Mouse (Mus musculus) forebrain, embryonic 16.5 days (tissue): ENCODE results near the gene Myl6. TPM values are rescaled to one million over a fixed set of nuclear protein-coding genes. Genes with fewer than 3 reads are reported as not detected.
"Not testable (repeated sequence)": the region's sequence is repeated elsewhere in the genome, so short reads cannot be mapped to it uniquely, and the experiment has no call there.

Experiments used
- ATAC-seq: fragments of 200-750 bp; cut with Nextera tagmentation; 2 replicates; pipeline ENCODE4 v1.8.0; 2017; ENCODE audit warnings: mild to moderate bottlenecking, moderate library complexity
- H3K27ac ChIP-seq: fragments of 300-500 bp; sonication (generic); 2 replicates; pipeline ENCODE4 v1.5.1; 2014; ENCODE audit warnings: low read length, control low read depth
- H3K27me3 ChIP-seq: fragments of 300-500 bp; sonication (generic); replicated peaks from 2 replicates; pipeline ENCODE4 v1.6.1; 2014; ENCODE audit warnings: low read length; ENCODE audit not compliant: control insufficient read depth, insufficient read depth
- H3K36me3 ChIP-seq: fragments of 300-500 bp; sonication (generic); 2 replicates; pipeline ENCODE4 v1.6.1; 2014; ENCODE audit not compliant: control insufficient read depth, insufficient read depth
- H3K4me1 ChIP-seq: fragments of 300-500 bp; sonication (generic); replicated peaks from 2 replicates; pipeline ENCODE4 v1.6.1; 2014; ENCODE audit warnings: low read length; ENCODE audit not compliant: control insufficient read depth, insufficient read depth
- H3K4me2 ChIP-seq: fragments of 300-500 bp; sonication (generic); 2 replicates; pipeline ENCODE4 v1.6.1; 2014; ENCODE audit warnings: mild to moderate bottlenecking, low read length, control low read depth
- H3K4me3 ChIP-seq: fragments of 300-500 bp; sonication (generic); replicated peaks from 2 replicates; pipeline ENCODE4 v1.5.1; 2014; ENCODE audit warnings: mild to moderate bottlenecking, low read length, control low read depth
- H3K9ac ChIP-seq: fragments of 300-500 bp; sonication (generic); replicated peaks from 2 replicates; pipeline ENCODE4 v1.6.1; 2014; ENCODE audit warnings: low read depth, low read length, control low read depth
- H3K9me3 ChIP-seq: fragments of 300-500 bp; sonication (generic); 2 replicates; pipeline ENCODE4 v1.6.1; 2016; ENCODE audit warnings: low read length; ENCODE audit not compliant: control insufficient read depth
- WGBS: fragments of 180-500 bp; shearing (Covaris S2); extraction: QIAGEN DNeasy Blood & Tissue Kit; methylation state at CpG from one replicate; pipeline ENCODE4 v1.1.7; 2014; 5-methylcytosine and 5-hydroxymethylcytosine counted together
- polyA plus RNA-seq: library from polyadenylated mRNA; unstranded; fragments of >200 nt; fragmentation: Nextera tagmentation; extraction: Ambion mirVana; gene quantifications from 2 replicates; pipeline ENCODE4 v1.2.1, GENCODE M21; 2015

Gene Myl6
- polyA plus RNA-seq, 1 experiment from 2014 or later = 678 TPM

DNA sequence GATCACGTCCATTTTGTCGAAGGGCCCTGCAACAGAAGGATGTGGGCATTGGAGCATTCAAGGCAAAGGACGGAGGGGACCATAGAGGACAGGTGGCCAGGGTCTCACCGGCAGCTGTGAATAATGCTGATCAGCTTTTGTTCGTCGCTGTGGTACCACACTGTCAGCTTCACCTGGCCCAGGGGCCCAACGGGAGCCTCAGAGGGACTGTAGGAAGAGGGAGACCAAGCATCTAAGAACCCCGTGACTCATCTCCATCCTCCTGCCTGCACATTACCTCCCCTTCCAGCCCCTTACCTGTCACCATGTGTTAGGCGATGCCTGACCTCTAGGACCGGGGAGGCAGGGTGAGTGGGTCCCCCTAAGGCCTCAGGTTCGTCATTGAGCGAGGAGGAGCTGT is 17.8 kb upstream of the Myl6 start:
- 79% methylated on average over 12 of the region's 12 CpGs for WGBS
- ATAC-seq = no peak
- no peak overlapping the region for H3K9ac ChIP-seq
- no peaks in the 10 kb centered on the region for H3K9me3 ChIP-seq
- H3K4me3 ChIP-seq = no peak overlapping the region
- no peaks in the 10 kb centered on the region for H3K4me1 ChIP-seq
- no peak overlapping the region for H3K4me2 ChIP-seq
- H3K27me3 ChIP-seq = peaks cover 7% of the 10 kb centered on the region; the same call in 1 of the 2 replicates
- no peak overlapping the region for H3K27ac ChIP-seq
- no peaks in the 10 kb centered on the region for H3K36me3 ChIP-seq

DNA sequence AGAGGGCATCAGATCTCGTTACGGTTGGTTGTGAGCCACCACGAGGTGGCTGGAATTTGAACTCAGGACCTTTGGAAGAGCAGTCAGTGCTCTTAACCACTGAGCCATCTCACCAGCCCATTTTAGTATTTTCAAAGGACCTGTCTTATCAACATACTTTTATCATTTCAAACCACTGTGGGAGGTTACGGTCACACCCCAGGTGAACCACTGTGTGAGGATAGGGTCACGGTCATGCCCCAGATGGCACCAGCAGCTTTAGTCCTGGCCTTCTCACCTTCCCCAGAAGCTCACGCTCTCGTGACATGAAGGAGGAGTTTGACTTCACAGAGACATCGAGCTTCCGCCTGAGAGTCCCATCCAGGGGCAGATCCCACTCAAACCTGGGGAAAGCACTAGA is 17.2 kb upstream of the Myl6 start:
- Histone ChIP-seq H3K36me3 (no peaks in the 10 kb centered on the region), H3K27me3 (peaks cover 1% of the 10 kb centered on the region; the same call in 1 of the 2 replicates), H3K4me2 (no peak overlapping the region), H3K4me3 (no peak overlapping the region), H3K4me1 (no peaks in the 10 kb centered on the region), H3K9me3 (no peaks in the 10 kb centered on the region), H3K9ac (no peak overlapping the region), H3K27ac (no peak overlapping the region)
- 92% methylated on average over 9 of the region's 9 CpGs for WGBS
- no peak for ATAC-seq

DNA sequence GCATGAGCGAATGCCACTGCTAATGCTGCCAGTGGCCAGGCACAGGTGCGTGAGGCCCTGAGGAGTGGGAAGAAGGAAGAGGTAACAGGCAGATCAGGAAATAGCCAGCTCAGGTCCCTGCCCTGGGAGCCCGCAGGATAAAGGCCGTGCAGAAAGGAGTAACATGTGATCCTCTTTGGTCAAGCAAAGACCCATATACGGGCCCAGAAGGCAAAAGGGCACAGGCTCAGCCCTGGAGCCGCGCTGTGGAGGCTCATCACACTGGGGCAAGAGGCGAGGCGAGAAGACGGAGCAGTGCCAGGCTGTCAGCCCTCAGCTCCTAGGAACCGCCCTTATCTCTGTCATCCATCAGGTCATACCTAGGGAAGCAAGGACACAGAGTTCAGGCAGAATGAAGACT is 16.4 kb upstream of the Myl6 start:
- no peak overlapping the region for H3K9ac ChIP-seq
- H3K27ac ChIP-seq = no peak overlapping the region
- no peak overlapping the region for H3K4me2 ChIP-seq
- no peaks in the 10 kb centered on the region for H3K4me1 ChIP-seq
- no peak overlapping the region for H3K4me3 ChIP-seq
- H3K9me3 ChIP-seq = no peaks in the 10 kb centered on the region
- WGBS = 89% methylated on average over 11 of the region's 11 CpGs
- H3K36me3 ChIP-seq = no peaks in the 10 kb centered on the region
- H3K27me3 ChIP-seq = no peaks in the 10 kb centered on the region
- no peak for ATAC-seq

DNA sequence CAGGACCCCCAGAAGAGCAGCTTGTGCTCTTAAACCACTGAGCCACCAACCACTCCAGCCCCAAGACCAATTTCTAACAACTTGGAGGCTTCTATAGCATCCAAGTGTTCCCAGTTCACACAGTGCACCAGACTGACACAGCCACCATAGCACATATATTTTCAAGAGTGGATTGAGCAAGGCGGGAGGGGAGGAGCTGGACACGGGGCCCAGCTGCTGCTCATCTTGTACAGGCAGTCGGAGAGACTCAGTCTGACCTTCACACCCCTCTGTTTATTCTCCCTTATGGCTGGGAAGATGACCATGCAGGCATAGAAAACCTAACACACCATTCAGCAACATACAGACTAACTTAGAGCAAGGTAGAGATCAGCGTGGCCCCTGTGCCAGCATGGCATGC is 15.9 kb upstream of the Myl6 start:
- ATAC-seq = no peak
- Histone ChIP-seq H3K9ac (no peak overlapping the region), H3K9me3 (no peaks in the 10 kb centered on the region), H3K27me3 (no peaks in the 10 kb centered on the region), H3K4me3 (no peak overlapping the region), H3K27ac (no peak overlapping the region), H3K36me3 (no peaks in the 10 kb centered on the region), H3K4me1 (no peaks in the 10 kb centered on the region), H3K4me2 (no peak overlapping the region)
- WGBS = 90% methylated on average over 4 of the region's 4 CpGs

DNA sequence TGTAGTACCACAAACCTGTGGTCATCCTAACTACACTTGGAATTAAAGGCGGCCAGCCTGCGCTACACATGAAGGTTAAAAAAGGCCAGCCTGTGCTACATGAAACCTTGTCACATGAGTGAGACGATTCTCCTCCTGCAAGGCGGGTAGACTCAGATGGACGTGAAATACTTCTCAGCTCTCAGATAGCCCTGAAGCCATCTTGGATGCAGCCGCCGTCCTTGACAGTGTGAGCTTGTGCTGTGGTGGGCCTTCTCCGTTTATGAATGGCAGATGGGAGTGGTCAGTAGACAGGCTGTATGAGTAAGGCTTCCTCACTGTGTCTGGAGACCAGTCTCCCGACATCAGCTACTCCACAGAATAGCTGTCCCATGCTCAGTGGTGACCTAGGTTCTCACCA is 15.3 kb upstream of the Myl6 start:
- H3K9ac ChIP-seq = no peak overlapping the region
- 91% methylated on average over 9 of the region's 9 CpGs for WGBS
- no peak for ATAC-seq
- H3K27me3 ChIP-seq = no peaks in the 10 kb centered on the region
- H3K4me2 ChIP-seq = no peak overlapping the region
- H3K4me1 ChIP-seq = no peaks in the 10 kb centered on the region
- H3K9me3 ChIP-seq = no peaks in the 10 kb centered on the region
- H3K27ac ChIP-seq = no peak overlapping the region
- no peaks in the 10 kb centered on the region for H3K36me3 ChIP-seq
- no peak overlapping the region for H3K4me3 ChIP-seq

DNA sequence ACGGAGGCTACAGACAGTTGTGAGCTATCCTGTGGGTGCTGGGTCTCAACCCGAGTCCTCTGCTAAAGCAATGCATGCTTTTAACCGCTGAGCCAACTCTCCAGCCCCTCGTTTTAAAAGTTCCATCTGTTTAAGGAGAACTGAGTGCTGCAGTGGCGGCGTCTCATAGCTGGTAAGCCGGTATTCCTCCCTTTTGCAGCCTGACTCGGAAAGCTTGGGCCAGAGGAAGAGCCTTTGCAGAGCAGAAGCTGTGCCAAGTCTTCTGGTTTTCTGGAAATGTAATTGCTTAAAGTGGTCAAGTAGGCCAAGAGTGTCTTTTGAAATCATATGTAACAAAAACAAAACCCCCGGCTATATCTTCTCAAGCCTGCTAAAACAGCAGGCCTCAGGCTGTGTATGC is 14.3 kb upstream of the Myl6 start:
- no peaks in the 10 kb centered on the region for H3K4me1 ChIP-seq

DNA sequence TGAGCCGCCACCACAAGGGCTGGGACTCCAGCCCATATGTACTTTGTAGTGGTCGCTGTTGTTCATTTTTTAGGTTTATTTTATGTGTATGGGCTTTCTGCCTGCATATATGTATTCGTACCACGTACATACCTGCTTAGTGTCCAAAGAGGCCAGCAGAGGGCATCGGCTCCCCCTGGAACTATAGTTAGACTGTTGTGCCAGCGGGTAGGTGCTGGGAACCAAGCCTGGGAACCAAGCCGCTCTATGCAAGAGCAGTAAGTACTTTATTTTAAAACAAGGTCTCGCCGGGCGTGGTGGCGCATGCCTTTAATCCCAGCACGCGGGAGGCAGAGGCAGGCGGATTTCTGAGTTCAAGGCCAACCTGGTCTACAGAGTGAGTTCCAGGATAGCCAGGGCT is 12.0 kb upstream of the Myl6 start:
- H3K9me3 ChIP-seq = no peaks in the 10 kb centered on the region
- WGBS = 95% methylated on average over 14 of the region's 14 CpGs
- no peaks in the 10 kb centered on the region for H3K36me3 ChIP-seq
- no peak overlapping the region for H3K27ac ChIP-seq
- H3K27me3 ChIP-seq = no peaks in the 10 kb centered on the region
- no peaks in the 10 kb centered on the region for H3K4me1 ChIP-seq
- ATAC-seq = no peak
- H3K9ac ChIP-seq = no peak overlapping the region
- H3K4me3 ChIP-seq = no peak overlapping the region
- H3K4me2 ChIP-seq = no peak overlapping the region

More for the DNA sequence above, 14.3 kb upstream of the Myl6 start:
- 80% methylated on average over 9 of the region's 9 CpGs for WGBS
- Histone ChIP-seq H3K36me3 (no peaks in the 10 kb centered on the region), H3K4me3 (no peak overlapping the region), H3K9ac (no peak overlapping the region), H3K4me2 (no peak overlapping the region), H3K9me3 (no peaks in the 10 kb centered on the region), H3K27ac (no peak overlapping the region), H3K27me3 (no peaks in the 10 kb centered on the region)
- no peak for ATAC-seq

DNA sequence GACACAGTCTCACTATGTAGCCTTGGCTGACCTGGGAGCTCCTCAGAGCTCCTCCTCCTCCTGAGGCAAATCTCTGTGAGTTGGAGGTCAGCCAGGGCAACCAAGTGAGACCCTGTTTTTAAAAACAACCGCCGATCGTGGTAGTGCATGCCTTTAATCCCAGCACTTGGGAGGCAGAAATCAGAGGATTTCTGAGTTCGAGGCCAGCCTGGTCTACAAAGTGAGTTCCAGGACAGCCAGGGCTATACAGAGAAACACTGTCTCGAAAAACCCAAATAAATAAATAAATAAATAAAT is 11.4 kb upstream of the Myl6 start:
- not testable (repeated sequence) for H3K9ac ChIP-seq, H3K4me2 ChIP-seq, H3K4me1 ChIP-seq, H3K27me3 ChIP-seq, H3K36me3 ChIP-seq, H3K9me3 ChIP-seq, ATAC-seq, H3K27ac ChIP-seq, H3K4me3 ChIP-seq
- 84% methylated on average over 5 of the region's 5 CpGs for WGBS

DNA sequence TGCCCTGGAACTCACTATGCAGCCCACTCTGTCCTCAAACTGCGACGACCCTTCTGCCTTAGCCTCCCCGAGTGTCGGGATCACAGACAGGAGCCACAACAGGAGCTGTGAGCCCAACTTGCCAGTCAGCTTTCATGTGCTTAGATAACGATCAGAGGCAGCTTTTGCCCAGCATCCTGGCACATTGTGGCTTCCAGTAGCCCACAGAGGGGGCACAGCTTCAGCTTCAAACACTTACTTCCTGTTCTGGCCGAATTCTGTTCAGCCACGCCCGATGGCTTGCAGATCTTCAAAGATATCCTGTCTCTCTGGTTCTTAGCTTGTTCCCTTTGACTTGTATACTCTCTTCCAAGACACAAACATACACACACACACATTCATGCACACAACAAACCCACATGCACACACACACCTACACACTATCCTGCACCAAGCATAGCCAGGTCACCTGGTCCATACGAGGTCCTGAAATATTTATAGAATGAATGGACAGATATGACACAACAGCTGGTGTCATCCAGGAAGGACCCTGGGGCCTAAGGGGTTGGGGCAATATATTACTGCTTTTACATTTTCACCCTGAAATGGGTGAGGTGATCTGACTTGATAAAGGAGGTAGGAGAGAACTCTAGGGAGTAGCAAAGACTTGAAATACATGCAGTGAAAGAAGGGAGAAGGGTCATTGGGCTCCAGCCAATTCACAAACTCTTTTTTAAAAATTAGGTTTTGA is 10.9 kb upstream of the Myl6 start:
- Histone ChIP-seq H3K4me3 (no peak overlapping the region), H3K9ac (no peak overlapping the region), H3K9me3 (no peaks in the 10 kb centered on the region), H3K36me3 (no peaks in the 10 kb centered on the region), H3K4me1 (no peaks in the 10 kb centered on the region), H3K27ac (no peak overlapping the region), H3K4me2 (no peak overlapping the region), H3K27me3 (no peaks in the 10 kb centered on the region)
- 80% methylated on average over 9 of the region's 9 CpGs for WGBS
- ATAC-seq = no peak

DNA sequence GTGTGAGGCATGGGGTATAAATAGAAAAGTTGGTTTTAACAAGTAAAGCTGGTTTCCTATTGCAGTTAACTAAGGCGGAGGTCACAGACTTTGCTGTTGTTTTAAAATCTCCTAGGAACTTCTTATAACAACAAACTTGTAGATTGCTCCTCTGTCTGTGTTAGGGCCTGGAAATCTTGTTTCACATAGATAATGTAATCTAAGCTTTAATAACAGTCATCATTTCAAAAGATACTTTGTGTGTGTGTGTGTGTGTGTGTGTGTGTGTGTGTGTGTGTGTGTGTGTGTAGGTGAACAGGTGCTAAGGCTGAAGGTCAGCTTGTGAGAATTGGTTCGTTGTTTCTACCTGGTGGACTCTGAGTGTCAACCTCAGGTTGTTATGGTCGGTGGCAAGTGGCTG is 10.1 kb upstream of the Myl6 start:
- peaks cover 5% of the 10 kb centered on the region for H3K4me1 ChIP-seq
- no peak overlapping the region for H3K9ac ChIP-seq
- ATAC-seq = no peak
- no peaks in the 10 kb centered on the region for H3K27me3 ChIP-seq
- H3K27ac ChIP-seq = no peak overlapping the region
- H3K36me3 ChIP-seq = no peaks in the 10 kb centered on the region
- H3K9me3 ChIP-seq = no peaks in the 10 kb centered on the region
- 91% methylated on average over 3 of the region's 3 CpGs for WGBS
- no peak overlapping the region for H3K4me3 ChIP-seq
- H3K4me2 ChIP-seq = no peak overlapping the region
